Mouse (Mus musculus) frontal cortex, postnatal 25 days (tissue): Measurements from ENCODE around the gene Zmiz2.
"Not testable (repeated sequence)": the region's sequence is repeated elsewhere in the genome, so short reads cannot be mapped to it uniquely, and the experiment has no call there.

Experiments
- DNase-seq, 2 experiments: peaks; one replicate each; pipeline ENCODE4 v3.0.0; 2022; ENCODE audit warnings: low spot score in 2 of 2

The Zmiz2 gene

DNA sequence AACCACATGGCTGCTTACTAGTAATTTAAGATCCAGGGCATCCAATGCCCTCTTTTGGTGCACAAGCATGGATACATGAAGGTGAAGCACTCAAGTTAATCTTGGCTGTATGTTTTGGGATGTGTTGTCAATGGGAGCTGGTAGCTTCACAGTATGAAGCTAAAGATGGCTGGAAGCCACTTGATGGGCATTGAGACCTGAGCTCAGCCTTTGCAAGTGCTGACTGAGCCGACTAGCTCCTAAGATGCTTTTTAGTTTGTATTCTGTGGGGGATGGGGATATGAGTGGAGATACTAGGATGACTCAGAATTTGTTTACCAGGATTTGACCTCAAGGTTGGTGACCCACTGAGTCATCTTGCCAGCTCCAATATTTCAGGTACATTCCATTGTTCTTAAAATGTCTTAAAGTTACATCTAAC is 31.4 kb downstream of the Zmiz2 start:
- DNase-seq = no peak

DNA sequence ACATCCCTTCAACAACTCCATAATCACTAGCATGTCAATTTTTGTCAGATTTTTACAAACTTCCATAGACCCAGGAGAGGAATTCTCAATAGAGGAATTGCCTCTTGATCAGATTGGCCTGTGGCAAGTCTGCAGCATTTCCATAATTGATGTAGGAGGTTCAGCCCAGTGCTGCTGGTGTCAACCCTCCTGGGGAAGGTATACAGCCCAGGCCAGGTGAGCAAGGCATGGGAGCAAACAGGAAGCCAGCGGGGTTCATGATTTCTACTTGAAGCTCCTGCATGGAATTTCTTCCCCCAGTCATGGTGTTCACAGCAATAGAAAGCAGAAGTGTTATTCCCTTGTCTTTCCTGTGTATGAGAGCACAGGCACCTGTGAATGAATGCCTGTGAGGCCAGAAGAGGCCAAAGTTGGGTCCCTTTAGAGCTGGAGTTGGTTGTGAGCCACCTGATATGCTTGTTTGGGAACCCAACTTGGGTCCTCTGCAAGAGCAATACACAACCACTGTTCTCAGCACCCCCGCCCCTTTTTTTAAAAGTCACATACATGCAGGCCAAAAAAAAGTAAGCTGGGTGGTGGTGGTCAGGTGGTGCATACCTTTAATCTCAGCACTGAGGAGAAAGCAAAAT is 32.0 kb downstream of the Zmiz2 start:
- no peak for DNase-seq

- no peak for DNase-seq
Measured at GRCm38 (mm10) chr11:6430186-6430585, 41.3 kb downstream of the Zmiz2 start.

- DNase-seq = no peak
Measured at GRCm38 (mm10) chr11:6436442-6436841, 47.6 kb downstream of the Zmiz2 start.

GRCm38 (mm10) chr11:6437667-6438066 is 48.8 kb downstream of the Zmiz2 start:
- no peak for DNase-seq

DNA sequence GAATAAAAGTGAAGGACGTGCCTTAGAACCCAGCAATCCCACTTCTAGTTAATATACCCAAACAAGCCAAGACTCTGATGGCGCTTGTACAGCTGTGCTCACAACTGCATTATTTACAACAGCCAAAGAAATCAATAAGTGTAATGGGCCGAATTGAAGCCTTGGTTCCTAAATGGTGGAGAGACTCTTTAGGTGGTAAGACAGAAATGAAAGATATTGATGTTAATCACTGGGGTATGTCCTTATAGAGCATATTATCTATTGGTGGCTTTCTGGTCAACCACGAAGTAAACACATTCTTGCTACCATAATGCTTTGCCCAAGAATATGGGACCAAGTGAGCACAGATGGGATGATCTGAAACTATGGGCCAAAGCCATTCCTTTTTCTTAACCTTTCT is 51.3 kb downstream of the Zmiz2 start:
- DNase-seq = no peak

GRCm38 (mm10) chr11:6442566-6442965 is 53.7 kb downstream of the Zmiz2 start:
- DNase-seq = no peak

- DNase-seq = no peak
Measured at GRCm38 (mm10) chr11:6443102-6443501, 54.2 kb downstream of the Zmiz2 start.

- no peak for DNase-seq
Measured at GRCm38 (mm10) chr11:6443727-6444076, 54.8 kb downstream of the Zmiz2 start.

DNA sequence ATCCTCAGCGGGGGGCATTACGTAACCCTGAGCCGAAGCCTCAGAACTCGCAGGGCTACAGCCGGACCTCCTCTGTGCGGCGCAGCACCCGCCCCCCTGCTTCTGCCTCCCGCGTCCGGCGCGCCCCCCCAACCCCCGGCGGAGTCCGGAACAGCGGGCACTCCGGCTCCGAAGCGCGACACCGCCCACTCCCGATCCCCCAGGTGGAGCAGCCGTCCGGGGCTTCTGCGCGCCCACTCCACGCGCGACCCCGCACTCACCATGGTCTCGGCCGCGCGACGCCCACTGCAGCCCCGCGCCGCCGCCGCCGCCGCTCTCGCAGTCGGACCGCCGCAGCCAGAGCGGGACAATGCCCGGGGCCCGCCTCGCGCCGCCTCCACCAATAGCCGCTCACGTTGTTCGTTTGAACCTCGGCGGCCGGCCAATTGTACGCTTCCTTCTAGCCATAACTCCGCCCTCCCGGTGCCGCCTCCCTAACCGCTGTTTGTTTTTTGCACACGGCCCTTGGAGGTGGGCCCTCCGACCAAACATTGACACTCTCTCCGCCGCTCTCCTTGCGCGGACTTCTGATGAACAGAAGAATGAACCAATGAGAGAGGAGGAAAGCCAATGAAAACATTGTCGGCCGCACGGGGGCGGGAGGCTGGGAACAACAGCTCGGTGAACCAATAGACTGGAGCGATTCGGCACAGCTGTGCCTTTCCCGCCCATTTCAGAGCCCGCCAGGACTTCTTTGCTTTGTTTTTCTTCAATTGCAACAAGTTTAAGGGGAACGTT is 55.4 kb downstream of the Zmiz2 start, which contains the start of gene H2afv:
H2afv (minus strand) TSS at position 367 of the 777 bp plus-strand sequence.
- peak; percentile 99 for DNase-seq

DNA sequence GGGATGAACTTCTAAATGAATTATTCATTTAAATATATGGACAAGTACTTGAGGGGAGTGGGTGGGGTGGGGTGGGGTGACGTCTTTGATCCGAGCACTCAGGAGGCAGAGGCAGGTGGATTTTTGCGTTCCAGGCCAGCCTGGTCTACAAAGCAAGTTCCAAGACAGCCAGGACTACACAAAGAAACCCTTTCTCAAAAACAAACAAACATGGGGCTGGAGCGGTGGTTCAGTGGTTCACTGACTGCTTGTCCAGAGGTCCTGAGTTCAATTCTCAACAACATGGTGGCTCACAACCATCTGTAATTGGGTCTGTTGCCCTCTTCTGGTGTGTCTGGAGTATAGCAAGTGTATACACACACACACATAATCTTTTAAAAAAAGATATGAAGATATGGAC is 56.6 kb downstream of the Zmiz2 start:
- no peak for DNase-seq

GRCm38 (mm10) chr11:6445951-6446350 is 57.1 kb downstream of the Zmiz2 start:
- no peak for DNase-seq

- no peak for DNase-seq
Measured at GRCm38 (mm10) chr11:6447493-6447892, 58.6 kb downstream of the Zmiz2 start.

DNA sequence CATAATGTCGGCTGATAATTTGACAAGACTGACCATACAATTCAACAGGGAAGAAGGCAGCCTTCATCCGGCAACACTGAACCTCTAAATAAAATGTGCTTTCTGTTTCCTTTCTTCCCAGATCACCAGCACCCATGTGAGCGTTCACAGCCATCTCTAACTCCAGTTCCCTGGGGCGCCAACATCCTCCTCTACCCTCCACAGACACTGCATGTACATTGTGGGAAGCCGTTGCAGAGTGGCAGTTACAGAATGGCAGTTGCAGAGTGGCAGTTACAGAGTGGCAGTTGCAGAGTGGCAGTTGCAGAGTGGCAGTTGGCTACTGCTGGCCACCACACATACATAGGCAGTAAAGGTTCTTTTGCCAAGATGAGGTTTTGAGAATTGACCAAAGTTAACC is 59.3 kb downstream of the Zmiz2 start:
- not testable (repeated sequence) for DNase-seq
